Mouse (Mus musculus) MEL (cell line): ENCODE results near the gene Cmc1. TPM values are rescaled to one million over a fixed set of nuclear protein-coding genes. Genes with fewer than 3 reads are reported as not detected.
"Not testable (repeated sequence)": the region's sequence is repeated elsewhere in the genome, so short reads cannot be mapped to it uniquely, and the experiment has no call there.

Experiments
- DNase-seq: peaks from one replicate; pipeline ENCODE4 v3.0.0; 2011; ENCODE audit warnings: low read depth, low spot score
- H3K27ac ChIP-seq: 2 replicates; pipeline ENCODE4 v1.5.1; 2012; ENCODE audit warnings: low read depth, mild to moderate bottlenecking, control low read depth, low read length, moderate library complexity; ENCODE audit not compliant: control insufficient read depth
- H3K27me3 ChIP-seq, 2 experiments: fragments of 150-350 bp in 1 of 2; sonication (generic) in 1 of 2; 2 replicates each; pipeline ENCODE4 v1.6.1; 2012; ENCODE audit warnings: low read length in 2 of 2, mild to moderate bottlenecking in 2 of 2, improper control_type of control experiment in 1 of 2, moderate library complexity in 1 of 2; ENCODE audit not compliant: insufficient read depth in 2 of 2, control insufficient read depth in 1 of 2
- H3K36me3 ChIP-seq, 2 experiments: 2 replicates each; pipeline ENCODE4 v1.6.1; 2012 to 2014; ENCODE audit warnings: low read length in 2 of 2, improper control_type of control experiment in 1 of 2, inconsistent platforms in 1 of 2, mild to moderate bottlenecking in 1 of 2; ENCODE audit not compliant: insufficient read depth in 2 of 2, control insufficient read depth in 1 of 2
- H3K4me1 ChIP-seq, 2 experiments: fragments of 150-350 bp in 1 of 2; sonication (generic) in 1 of 2; 2 replicates each; pipeline ENCODE4 v1.6.1; 2012; ENCODE audit warnings: low read length in 2 of 2, improper control_type of control experiment in 1 of 2, mild to moderate bottlenecking in 1 of 2; ENCODE audit not compliant: insufficient read depth in 2 of 2, control insufficient read depth in 1 of 2
- H3K4me3 ChIP-seq, 2 experiments: fragments of 150-350 bp in 1 of 2; sonication (generic) in 1 of 2; 2 replicates each; pipeline ENCODE4 v1.5.1; 2012; ENCODE audit warnings: low read depth in 2 of 2, low read length in 2 of 2, mild to moderate bottlenecking in 2 of 2, moderate library complexity in 2 of 2, control low read depth in 1 of 2, improper control_type of control experiment in 1 of 2; ENCODE audit not compliant: control insufficient read depth in 1 of 2, insufficient read depth in 1 of 2
- H3K79me2 ChIP-seq: 2 replicates; pipeline ENCODE4 v1.6.1; 2012; ENCODE audit warnings: mild to moderate bottlenecking, low read length, moderate library complexity; ENCODE audit not compliant: control insufficient read depth, poor library complexity, insufficient read depth
- H3K9ac ChIP-seq: 2 replicates; pipeline ENCODE4 v1.6.1; 2012; ENCODE audit warnings: low read depth, mild to moderate bottlenecking, control low read depth, low read length, moderate library complexity; ENCODE audit not compliant: control insufficient read depth, poor library complexity, severe bottlenecking
- H3K9me3 ChIP-seq: fragments of 150-350 bp; sonication (generic); replicated peaks from 2 replicates; pipeline ENCODE4 v1.6.1; 2012; ENCODE audit warnings: mild to moderate bottlenecking, low read length, improper control_type of control experiment, moderate library complexity; ENCODE audit not compliant: insufficient read depth
- ELF1 ChIP-seq: IDR thresholded peaks from 2 replicates; pipeline ENCODE4 v1.6.1; 2014; ENCODE audit warnings: low read depth, mild to moderate bottlenecking, inconsistent platforms, low read length, improper control_type of control experiment, moderate library complexity
- EP300 ChIP-seq, 2 experiments: IDR thresholded peaks; 2 replicates each; pipeline ENCODE4 v1.6.1; 2011; ENCODE audit warnings: improper control_type of control experiment in 2 of 2, low read length in 2 of 2, low read depth in 1 of 2, mild to moderate bottlenecking in 1 of 2
- GABPA ChIP-seq: IDR thresholded peaks from 2 replicates; pipeline ENCODE4 v1.6.1; 2012; ENCODE audit warnings: low read depth, mild to moderate bottlenecking, inconsistent platforms, low read length, improper control_type of control experiment, moderate library complexity
- GATA1 ChIP-seq: IDR thresholded peaks from 2 replicates; pipeline ENCODE4 v1.6.1; 2011; ENCODE audit warnings: low read depth, low read length, improper control_type of control experiment
- MAZ ChIP-seq: IDR thresholded peaks from 2 replicates; pipeline ENCODE4 v1.6.1; 2012; ENCODE audit warnings: low read depth, mild to moderate bottlenecking, inconsistent platforms, low read length, improper control_type of control experiment
- MXI1 ChIP-seq: IDR thresholded peaks from 2 replicates; pipeline ENCODE4 v1.6.1; 2011; ENCODE audit warnings: mild to moderate bottlenecking, low read depth, low read length, improper control_type of control experiment
- MYB ChIP-seq: IDR thresholded peaks from 2 replicates; pipeline ENCODE4 v1.6.1; 2011; ENCODE audit warnings: mild to moderate bottlenecking, low read depth, low read length, improper control_type of control experiment
- MYC ChIP-seq: IDR thresholded peaks from 2 replicates; pipeline ENCODE4 v1.6.1; 2011; ENCODE audit warnings: low read depth, mild to moderate bottlenecking, low read length, improper control_type of control experiment, moderate library complexity
- NELFE ChIP-seq: IDR thresholded peaks from 2 replicates; pipeline ENCODE4 v1.6.1; 2011; ENCODE audit warnings: low read depth, low read length, improper control_type of control experiment
- POLR2A ChIP-seq, 2 experiments: IDR thresholded peaks; 2 replicates each; pipeline ENCODE4 v1.6.1; 2011 to 2012; ENCODE audit warnings: low read length in 2 of 2, mild to moderate bottlenecking in 2 of 2, control low read depth in 1 of 2, improper control_type of control experiment in 1 of 2, low read depth in 1 of 2, moderate library complexity in 1 of 2; ENCODE audit not compliant: control insufficient read depth in 1 of 2, insufficient read depth in 1 of 2, poor library complexity in 1 of 2
- RCOR1 ChIP-seq: IDR thresholded peaks from 2 replicates; pipeline ENCODE4 v1.6.1; 2012; ENCODE audit warnings: low read depth, mild to moderate bottlenecking, inconsistent platforms, low read length, improper control_type of control experiment
- SMC3 ChIP-seq: IDR thresholded peaks from 2 replicates; pipeline ENCODE4 v1.6.1; 2011; ENCODE audit warnings: low read depth, low read length, improper control_type of control experiment
- TAL1 ChIP-seq: IDR thresholded peaks from 2 replicates; pipeline ENCODE4 v1.6.1; 2012; ENCODE audit warnings: mild to moderate bottlenecking, inconsistent platforms, low read length, moderate library complexity, mixed read lengths
- TBP ChIP-seq: IDR thresholded peaks from 2 replicates; pipeline ENCODE4 v1.8.0; 2011; ENCODE audit warnings: low read depth, low read length, improper control_type of control experiment
- UBTF ChIP-seq: IDR thresholded peaks from 2 replicates; pipeline ENCODE4 v1.6.1; 2012; ENCODE audit warnings: low read depth, mild to moderate bottlenecking, inconsistent platforms, low read length, improper control_type of control experiment, moderate library complexity, borderline replicate concordance; ENCODE audit not compliant: insufficient read depth
- ZMIZ1 ChIP-seq: IDR thresholded peaks from 2 replicates; pipeline ENCODE4 v1.6.1; 2012; ENCODE audit warnings: low read depth, mild to moderate bottlenecking, inconsistent platforms, low read length, improper control_type of control experiment, moderate library complexity
- polyA plus RNA-seq, 2 experiments: library from polyadenylated mRNA; stranded (reverse) in 1 of 2; unstranded in 1 of 2; fragments of >175 nt in 1 of 2; fragments of >200 nt in 1 of 2; gene quantifications; 2 replicates each; pipeline versions ENCODE4 v1.2.1 to v1.2.4; 2012; ENCODE audit warnings: low replicate concordance in 2 of 2, low read depth in 1 of 2; ENCODE audit not compliant: insufficient read length in 2 of 2, insufficient read depth in 1 of 2, missing spikeins in 1 of 2
- total RNA-seq: library from RNA; depleted of rRNA; stranded (reverse); fragments of 300-350 nt; gene quantifications from 2 replicates; pipeline ENCODE4 v1.2.3, GENCODE M21; 2012

Gene Cmc1
- total and polyA plus RNA-seq, 3 experiments, result 35.9 to 36.0 TPM; not detected in 1

GRCm38 (mm10) chr9:118150429-118151220 is 648 bp upstream of the Cmc1 start:
- TF ChIP-seq TBP (peak; percentile 67; the same call in 1 of the 2 replicates), MYB (no peak), MXI1 (peak; percentile 68; the same call in 1 of the 2 replicates), MAZ (0 out of 2 replicates have a peak, but pooled peaks have one; percentile 25), NELFE (peak; percentile 15; the same call in 1 of the 2 replicates), ZMIZ1 (no peak), POLR2A (IDR thresholded peaks at IDR 0.05; ENCODE audit: control insufficient read depth in 1 of 2, insufficient read depth in 1 of 2, low read depth in 1 of 2, low read length in 2 of 2, poor library complexity in 1 of 2) (peak in 1 of 2 experiments; percentile 30; a peak in 1 of 4 replicates), GATA1 (no peak), ELF1 (no peak), MYC (peak; percentile 69; the same call in 1 of the 2 replicates), TAL1 (no peak), SMC3 (no peak), UBTF (no peak), RCOR1 (peak; percentile 4; the same call in 1 of the 2 replicates), GABPA (no peak)
- Histone ChIP-seq H3K4me3 (peak overlapping the region; percentile 63 to 72), H3K4me1 (peaks cover 2 to 19% of the 10 kb centered on the region in 2 experiments; a peak in 3 of 4 replicates), H3K9ac (peak overlapping the region; percentile 84), H3K79me2 (peaks cover 24% of the 10 kb centered on the region), H3K9me3 (no peaks in the 10 kb centered on the region), H3K36me3 (peaks cover 0 to 10% of the 10 kb centered on the region in 2 experiments; a peak in 2 of 4 replicates), H3K27ac (peak overlapping the region; percentile 86), H3K27me3 (no peaks in the 10 kb centered on the region)
- peak; percentile 81 for DNase-seq

GRCm38 (mm10) chr9:118140356-118140755 is 9.6 kb downstream of the Cmc1 start:
- TF ChIP-seq EP300 (IDR thresholded peaks at IDR 0.05; ENCODE audit: low read depth in 1 of 2, low read length in 2 of 2), result peak; percentile 58 to 65
- TF ChIP-seq GATA1, result peak; percentile 64; the same call in 1 of the 2 replicates
- not testable (repeated sequence) for H3K27me3 ChIP-seq, H3K9ac ChIP-seq, H3K9me3 ChIP-seq
- Histone ChIP-seq H3K27ac (peak overlapping the region; percentile 45), H3K79me2 (peaks cover 10% of the 10 kb centered on the region; the same call in 1 of the 2 replicates), H3K4me1 (peaks cover 7 to 15% of the 10 kb centered on the region in 2 experiments), H3K4me3 (peak overlapping the region in 1 of 2 experiments; percentile 37; a peak in 2 of 4 replicates), H3K36me3 (peaks cover 0 to 18% of the 10 kb centered on the region in 2 experiments; a peak in 3 of 4 replicates)
- DNase-seq, result peak; percentile 73
